Mouse (Mus musculus) heart, adult 2 months (tissue): ENCODE results near the gene Rhox10. TPM values are rescaled to one million over a fixed set of nuclear protein-coding genes. Genes with fewer than 3 reads are reported as not detected.

Experiments
- DNase-seq, 2 experiments: peaks; one replicate each; pipeline ENCODE4 v3.0.0; 2021
- H3K27ac ChIP-seq: fragments of 200-600 bp; 2 replicates; pipeline ENCODE4 v1.8.1; 2022
- H3K27me3 ChIP-seq: fragments of 200-500 bp; 2 replicates; pipeline ENCODE4 v1.6.1; 2012; ENCODE audit warnings: mild to moderate bottlenecking, low read length, inconsistent platforms, mixed read lengths; ENCODE audit not compliant: control insufficient read depth, insufficient read depth
- H3K36me3 ChIP-seq: fragments of 200-500 bp; 2 replicates; pipeline ENCODE4 v1.6.1; 2012; ENCODE audit warnings: low read length, inconsistent platforms; ENCODE audit not compliant: control insufficient read depth, insufficient read depth
- H3K4me1 ChIP-seq: fragments of 200-500 bp; 2 replicates; pipeline ENCODE4 v1.6.1; 2011; ENCODE audit warnings: low read length; ENCODE audit not compliant: control insufficient read depth, insufficient read depth
- H3K4me3 ChIP-seq: fragments of 200-600 bp; 2 replicates; pipeline ENCODE4 v1.8.1; 2022
- H3K79me2 ChIP-seq: fragments of 200-500 bp; replicated peaks from 2 replicates; pipeline ENCODE4 v1.6.1; 2012; ENCODE audit warnings: mild to moderate bottlenecking, inconsistent platforms, low read length, moderate library complexity, mixed read lengths; ENCODE audit not compliant: control insufficient read depth, insufficient read depth
- H3K9ac ChIP-seq: fragments of 200-500 bp; 2 replicates; pipeline ENCODE4 v1.6.1; 2012; ENCODE audit warnings: low read depth, mild to moderate bottlenecking, control low read depth, inconsistent platforms, low read length, mixed read lengths
- CTCF ChIP-seq: fragments of 200-600 bp; IDR thresholded peaks from 2 replicates; pipeline ENCODE4 v1.8.1; 2022; ENCODE audit warnings: antibody characterized with exemption, mild to moderate bottlenecking, moderate library complexity
- EP300 ChIP-seq: fragments of 200-500 bp; IDR thresholded peaks from 2 replicates; pipeline ENCODE4 v1.6.1; 2011; ENCODE audit warnings: low read depth, low read length, control low read depth; ENCODE audit not compliant: insufficient read depth
- POLR2A ChIP-seq: fragments of 200-500 bp; IDR thresholded peaks from 2 replicates; pipeline ENCODE4 v1.6.1; 2011; ENCODE audit warnings: mild to moderate bottlenecking, low read depth, low read length, control low read depth; ENCODE audit not compliant: insufficient read depth
- WGBS: fragments of 180-500 bp; shearing (Covaris S2); methylation state at CpG from one replicate; pipeline ENCODE4 v1.1.7; 2018; 5-methylcytosine and 5-hydroxymethylcytosine counted together
- intact Hi-C: fragments of 180-260 bp; cut with DNase I; formaldehyde crosslinking; loops from one replicate; pipeline ENCODE4 v1.15.1; 2025
- polyA plus RNA-seq: library from polyadenylated mRNA; depleted of rRNA; stranded (reverse); fragments of >200 nt; gene quantifications from 2 replicates; pipeline ENCODE4 v1.2.3, GENCODE M21; 2012; rRNA removed
- total RNA-seq, 2 experiments: library from RNA; stranded (reverse); gene quantifications; 2 replicates each; pipeline ENCODE4 v1.2.3; 2021

The Rhox10 gene
- total and polyA plus RNA-seq, 3 experiments, result not detected

DNA sequence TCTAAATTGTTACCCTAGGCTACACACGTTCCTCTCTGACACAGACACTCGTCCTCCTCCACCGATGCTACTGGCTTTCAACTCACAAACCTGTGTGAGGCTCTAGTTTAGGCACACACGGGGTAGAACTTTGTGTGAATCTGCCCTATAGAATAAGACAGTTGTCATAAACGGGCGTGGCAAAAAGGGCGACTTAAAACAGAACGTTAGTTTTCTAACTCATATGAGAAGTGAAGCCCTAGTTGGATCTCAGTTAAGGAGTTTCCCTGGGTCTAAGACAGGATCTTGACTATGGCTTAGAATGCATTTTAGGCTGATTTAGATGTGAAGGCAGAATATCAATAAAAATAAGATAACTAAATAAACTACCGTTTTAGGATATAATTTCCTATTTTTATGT, 18.8 kb downstream of the Rhox10 start, which contains the start of gene Rhox11:
Gene Rhox11, minus strand, starts transcription at position 101 of the 400 bp plus-strand sequence.
- Histone ChIP-seq H3K4me3 (no peak within 1 kb of the TSS), H3K4me1 (no peaks in the 10 kb centered on the region), H3K27ac (no peak within 1 kb of the TSS), H3K9ac (no peak within 1 kb of the TSS), H3K36me3 (no peaks in the 10 kb centered on the region), H3K27me3 (no peaks in the 10 kb centered on the region), H3K79me2 (no peaks in the 10 kb centered on the region)
- DNase-seq, result no peak
- WGBS, result 78% methylated on average over 9 of the region's 9 CpGs
- intact Hi-C loops, result loop anchor here (10.0 kb wide), 1 partner anchor 90 kb away; no protein-coding TSS in a partner anchor
- TF ChIP-seq EP300, result no peak
- no peak for TF ChIP-seq CTCF
- TF ChIP-seq POLR2A, result no peak

DNA sequence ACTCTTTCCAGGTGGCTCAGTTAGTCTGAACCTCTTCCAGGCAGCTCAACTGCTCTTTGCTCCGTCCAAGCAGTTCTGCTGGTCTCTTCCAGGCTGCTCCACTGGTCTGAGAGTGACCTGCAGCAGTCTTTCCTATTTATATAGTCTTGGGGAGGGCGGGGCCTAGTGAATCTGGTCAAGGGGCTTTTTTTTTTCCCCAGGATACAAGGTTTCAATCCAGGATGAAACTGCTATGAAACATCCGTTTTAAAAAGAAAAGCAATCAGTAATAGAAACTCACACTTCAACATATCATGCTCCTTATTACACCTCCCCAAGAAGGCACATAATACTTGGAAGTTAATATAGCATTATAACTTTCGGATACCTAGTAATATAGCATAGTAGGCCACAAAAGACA, 44.5 kb downstream of the Rhox10 start, which contains the start of gene Rhox12:
Gene Rhox12, minus strand, starts transcription at position 101 of the 400 bp plus-strand sequence.
- no peak within 1 kb of the TSS for H3K27ac ChIP-seq
- no peaks in the 10 kb centered on the region for H3K4me1 ChIP-seq
- H3K36me3 ChIP-seq, result no peaks in the 10 kb centered on the region
- no peaks in the 10 kb centered on the region for H3K79me2 ChIP-seq
- no peak within 1 kb of the TSS for H3K9ac ChIP-seq
- TF ChIP-seq EP300, result no peak
- TF ChIP-seq CTCF, result no peak
- TF ChIP-seq POLR2A, result no peak
- 63% methylated on average over 4 of the region's 4 CpGs for WGBS
- DNase-seq, result no peak
- H3K27me3 ChIP-seq, result no peaks in the 10 kb centered on the region
- intact Hi-C loops, result no loop called here
- H3K4me3 ChIP-seq, result no peak within 1 kb of the TSS

DNA sequence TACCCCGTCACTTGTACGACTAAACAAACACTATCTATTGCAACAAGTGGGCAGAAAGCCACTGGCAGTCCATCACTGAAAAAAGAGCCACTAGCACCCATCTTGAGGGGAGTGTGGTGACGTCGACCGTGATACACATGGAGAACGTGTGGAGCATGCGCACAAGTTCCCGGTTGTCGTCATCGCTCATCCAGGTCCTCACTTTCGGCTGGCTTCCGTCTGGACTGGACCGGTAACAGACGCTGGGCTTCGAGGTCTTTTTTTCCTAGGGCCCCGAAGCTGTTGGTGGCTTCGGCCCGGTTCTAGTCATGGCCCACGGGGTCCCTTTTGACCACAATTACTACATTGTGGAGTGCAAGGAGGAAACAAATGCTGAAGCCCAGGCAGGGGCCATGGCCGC, 54.7 kb downstream of the Rhox10 start, which contains the start of gene Rhox13:
Gene Rhox13, plus strand, starts transcription at position 238 of the 400 bp plus-strand sequence.
- Histone ChIP-seq H3K27ac (no peak within 1 kb of the TSS), H3K79me2 (no peaks in the 10 kb centered on the region), H3K4me3 (no peak within 1 kb of the TSS), H3K36me3 (no peaks in the 10 kb centered on the region), H3K9ac (no peak within 1 kb of the TSS), H3K4me1 (no peaks in the 10 kb centered on the region), H3K27me3 (no peaks in the 10 kb centered on the region)
- intact Hi-C loops, result no loop called here
- no peak for TF ChIP-seq CTCF
- no peak for TF ChIP-seq EP300
- no peak for TF ChIP-seq POLR2A
- no peak for DNase-seq
- WGBS, result 93% methylated on average over 20 of the region's 20 CpGs

Other genes starting within 250 kb of the Rhox10 start
- not detected for gene Rhox6, start 239.6 kb upstream of the Rhox10 start, total RNA-seq
- not detected in 2 replicates for gene Rhox6, start 239.6 kb upstream of the Rhox10 start, polyA plus RNA-seq
- gene Rhox7a, start 234.8 kb upstream of the Rhox10 start, total RNA-seq, result not detected
- gene Rhox7a, start 234.8 kb upstream of the Rhox10 start, polyA plus RNA-seq, result not detected in 2 replicates
- not detected for gene Rhox8, start 187.5 kb upstream of the Rhox10 start, total RNA-seq
- gene Rhox8, start 187.5 kb upstream of the Rhox10 start, polyA plus RNA-seq, result not detected in 2 replicates
- not detected for gene Rhox7b, start 169.2 kb upstream of the Rhox10 start, total RNA-seq
- gene Rhox7b, start 169.2 kb upstream of the Rhox10 start, polyA plus RNA-seq, result not detected in 2 replicates
- gene Rhox9, start 164.7 kb upstream of the Rhox10 start, total RNA-seq, result not detected
- not detected in 2 replicates for gene Rhox9, start 164.7 kb upstream of the Rhox10 start, polyA plus RNA-seq
- gene Btg1-ps1, start 47.7 kb upstream of the Rhox10 start, total RNA-seq, result not detected
- not detected in 2 replicates for gene Btg1-ps1, start 47.7 kb upstream of the Rhox10 start, polyA plus RNA-seq
- gene Btg1-ps2, start 23.4 kb upstream of the Rhox10 start, total RNA-seq, result not detected
- not detected in 2 replicates for gene Btg1-ps2, start 23.4 kb upstream of the Rhox10 start, polyA plus RNA-seq
- gene Rhox11, start 18.7 kb downstream of the Rhox10 start, total RNA-seq, result not detected
- not detected in 2 replicates for gene Rhox11, start 18.7 kb downstream of the Rhox10 start, polyA plus RNA-seq
- gene Rhox12, start 44.4 kb downstream of the Rhox10 start, total RNA-seq, result not detected
- gene Rhox12, start 44.4 kb downstream of the Rhox10 start, polyA plus RNA-seq, result not detected in 2 replicates
- not detected for gene Rhox13, start 54.7 kb downstream of the Rhox10 start, total RNA-seq
- not detected in 2 replicates for gene Rhox13, start 54.7 kb downstream of the Rhox10 start, polyA plus RNA-seq
- gene Zbtb33, start 123.3 kb downstream of the Rhox10 start, total RNA-seq, result 1 to 10 TPM; 9.5 to 9.9 TPM
- gene Zbtb33, start 123.3 kb downstream of the Rhox10 start, polyA plus RNA-seq, result 2.6 and 5.0 TPM in 2 replicates
- gene Tmem255a, start 186.0 kb downstream of the Rhox10 start, total RNA-seq, result 1 to 10 TPM in 1 of 2 experiments, under 1 TPM in 1; 0.81 to 1.6 TPM
- 1.00 and 1.6 TPM in 2 replicates for gene Tmem255a, start 186.0 kb downstream of the Rhox10 start, polyA plus RNA-seq
- not detected for gene Atp1b4, start 249.7 kb downstream of the Rhox10 start, total RNA-seq
- not detected in 2 replicates for gene Atp1b4, start 249.7 kb downstream of the Rhox10 start, polyA plus RNA-seq